Mouse (Mus musculus) olfactory bulb, adult 2 months (tissue): Measurements from ENCODE around the gene Zcchc9.

Source experiments
- CTCF ChIP-seq: fragments of 200-500 bp; IDR thresholded peaks from 2 replicates; pipeline ENCODE4 v1.5.1; 2012; ENCODE audit warnings: low read depth, mild to moderate bottlenecking, low read length, moderate library complexity; ENCODE audit not compliant: insufficient read depth
- POLR2A ChIP-seq: fragments of 200-500 bp; IDR thresholded peaks from 2 replicates; pipeline ENCODE4 v1.6.1; 2012; ENCODE audit warnings: mild to moderate bottlenecking, low read depth, low read length, moderate library complexity; ENCODE audit not compliant: insufficient read depth

DNA sequence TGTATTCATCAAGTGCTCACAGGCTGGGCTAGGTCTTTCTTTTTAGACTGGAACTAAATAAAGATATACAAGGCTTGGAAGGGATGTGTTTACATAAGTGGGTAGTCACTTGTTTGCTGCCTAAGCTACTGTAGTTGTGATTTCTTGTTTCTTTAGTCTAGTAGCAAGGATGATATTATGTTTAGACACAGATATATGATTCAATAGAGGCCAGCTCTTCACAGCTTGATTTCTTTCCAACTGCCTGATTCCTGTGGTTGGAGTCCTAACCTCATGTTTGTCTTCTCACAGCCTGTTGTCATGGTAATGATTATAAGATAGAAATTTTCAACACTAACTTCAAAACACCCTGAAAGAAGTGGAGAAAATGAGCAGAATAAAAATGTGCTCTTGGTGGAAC is 27.6 kb downstream of the Zcchc9 start:
- TF ChIP-seq POLR2A (no peak), CTCF (no peak)
